Mouse (Mus musculus): ENCODE data around the gene Sertad2. TPM values are rescaled to one million over a fixed set of nuclear protein-coding genes. Genes with fewer than 3 reads are reported as not detected.

Gene Sertad2
- total and polyA plus RNA-seq, 3 experiments: 5.9 to 13.1 (median 6.0) TPM

DNA sequence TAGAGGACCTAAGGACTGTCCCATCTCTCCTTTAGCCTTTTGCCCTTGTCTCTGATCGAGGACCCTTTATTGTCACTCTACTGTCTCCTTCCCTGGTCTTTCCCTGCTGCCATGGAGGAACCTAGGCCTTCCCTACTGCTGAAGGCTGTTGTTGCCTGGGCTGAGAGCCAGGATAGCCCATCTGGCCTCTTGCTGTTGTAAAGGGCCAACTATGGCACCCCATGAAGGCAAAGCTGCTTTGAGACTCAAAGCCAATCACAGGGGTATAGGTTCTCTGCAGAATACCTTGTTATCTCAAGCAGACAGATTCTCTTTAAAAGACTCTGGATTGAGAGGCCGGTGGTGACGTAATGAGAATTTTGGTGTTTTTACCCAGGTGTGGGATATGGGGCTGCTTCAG lies 15.2 kb upstream of the Sertad2 start:
- Histone ChIP-seq H3K27ac (ENCODE audit: insufficient read depth, low read depth) (no peak overlapping the region), H3K36me3 (replicated peaks in 1 of 2; ENCODE audit: control insufficient read depth in 1 of 2, insufficient read depth in 1 of 2, low read length in 1 of 2) (no peaks in the 10 kb centered on the region), H3K27me3 (replicated peaks) (no peaks in the 10 kb centered on the region), H3K4me2 (ENCODE audit: insufficient read depth, low read depth, poor library complexity, severe bottlenecking) (no peak overlapping the region), H3K4me3 (replicated peaks in 1 of 3; ENCODE audit: low read depth in 2 of 3, low read length in 2 of 3, poor library complexity in 1 of 3) (no peak overlapping the region), H3K9me3 (replicated peaks; ENCODE audit: low read length) (no peaks in the 10 kb centered on the region), H3K79me2 (replicated peaks; ENCODE audit: control insufficient read depth, extremely low read depth, insufficient read depth, poor library complexity, severe bottlenecking) (no peaks in the 10 kb centered on the region), H3K4me1 (ENCODE audit: control insufficient read depth in 1 of 2, insufficient read depth in 2 of 2) (peaks cover 0 to 17% of the 10 kb centered on the region in 2 experiments; a peak in 2 of 4 replicates), H3K9ac (ENCODE audit: insufficient read depth, low read depth) (no peak overlapping the region)
- no peak for DNase-seq (ENCODE audit: extremely low read depth)
- in situ Hi-C loops (cut with MboI; ENCODE audit: low pct_ligation_motif_present, low pct_unique_long_range_greater_than_20kb, low sequenced_read_pairs) (no loop called here), dilution Hi-C loops (cut with MboI; ENCODE audit: extremely low pct_ligation_motif_present, extremely low pct_unique_long_range_greater_than_20kb, low sequenced_read_pairs) (no loop called here)
- no peak for TF ChIP-seq RAD21 (IDR thresholded peaks at IDR 0.05; ENCODE audit: low read depth, low read length)
- TF ChIP-seq MAZ (IDR thresholded peaks at IDR 0.05; ENCODE audit: low read depth, low read length): no peak
- no peak for TF ChIP-seq ZKSCAN1 (IDR thresholded peaks at IDR 0.05; ENCODE audit: borderline replicate concordance, low read depth, low read length)

DNA sequence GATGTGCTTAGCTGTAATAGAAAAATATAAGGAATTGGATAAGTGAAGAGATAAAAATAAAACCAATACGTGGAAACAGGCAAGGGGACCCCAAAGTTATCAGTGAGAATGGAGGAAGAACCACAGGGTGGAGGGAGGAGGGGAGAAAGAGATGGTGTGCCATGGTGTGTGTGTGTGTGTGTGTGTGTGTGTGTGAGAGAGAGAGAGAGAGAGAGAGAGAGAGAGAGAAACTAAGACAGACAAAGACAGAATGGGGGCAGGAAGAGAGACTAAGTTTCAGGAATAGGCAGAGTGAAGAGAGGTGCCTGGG lies 11.4 kb upstream of the Sertad2 start:
- Histone ChIP-seq H3K4me2 (ENCODE audit: insufficient read depth, low read depth, poor library complexity, severe bottlenecking) (peak overlapping the region; percentile 97), H3K4me1 (ENCODE audit: control insufficient read depth in 1 of 2, insufficient read depth in 2 of 2) (peaks cover 0 to 17% of the 10 kb centered on the region in 2 experiments; a peak in 2 of 4 replicates), H3K4me3 (replicated peaks in 1 of 3; ENCODE audit: low read depth in 2 of 3, low read length in 2 of 3, poor library complexity in 1 of 3) (peak overlapping the region; percentile 33 to 57 (median 53)), H3K79me2 (replicated peaks; ENCODE audit: control insufficient read depth, extremely low read depth, insufficient read depth, poor library complexity, severe bottlenecking) (no peaks in the 10 kb centered on the region), H3K36me3 (replicated peaks in 1 of 2; ENCODE audit: control insufficient read depth in 1 of 2, insufficient read depth in 1 of 2, low read length in 1 of 2) (no peaks in the 10 kb centered on the region), H3K9ac (ENCODE audit: insufficient read depth, low read depth) (peak overlapping the region; percentile 71), H3K27ac (ENCODE audit: insufficient read depth, low read depth) (no peak overlapping the region), H3K9me3 (replicated peaks; ENCODE audit: low read length) (no peaks in the 10 kb centered on the region), H3K27me3 (replicated peaks) (no peaks in the 10 kb centered on the region)
- DNase-seq (ENCODE audit: extremely low read depth): no peak
- dilution Hi-C loops (cut with MboI; ENCODE audit: extremely low pct_ligation_motif_present, extremely low pct_unique_long_range_greater_than_20kb, low sequenced_read_pairs): no loop called here
- in situ Hi-C loops (cut with MboI; ENCODE audit: low pct_ligation_motif_present, low pct_unique_long_range_greater_than_20kb, low sequenced_read_pairs): no loop called here
- TF ChIP-seq CHD2 (IDR thresholded peaks at IDR 0.05; ENCODE audit: low read length) (peak; percentile 28; the same call in 1 of the 2 replicates), ELF1 (IDR thresholded peaks at IDR 0.05; ENCODE audit: low read depth, low read length) (no peak)

DNA sequence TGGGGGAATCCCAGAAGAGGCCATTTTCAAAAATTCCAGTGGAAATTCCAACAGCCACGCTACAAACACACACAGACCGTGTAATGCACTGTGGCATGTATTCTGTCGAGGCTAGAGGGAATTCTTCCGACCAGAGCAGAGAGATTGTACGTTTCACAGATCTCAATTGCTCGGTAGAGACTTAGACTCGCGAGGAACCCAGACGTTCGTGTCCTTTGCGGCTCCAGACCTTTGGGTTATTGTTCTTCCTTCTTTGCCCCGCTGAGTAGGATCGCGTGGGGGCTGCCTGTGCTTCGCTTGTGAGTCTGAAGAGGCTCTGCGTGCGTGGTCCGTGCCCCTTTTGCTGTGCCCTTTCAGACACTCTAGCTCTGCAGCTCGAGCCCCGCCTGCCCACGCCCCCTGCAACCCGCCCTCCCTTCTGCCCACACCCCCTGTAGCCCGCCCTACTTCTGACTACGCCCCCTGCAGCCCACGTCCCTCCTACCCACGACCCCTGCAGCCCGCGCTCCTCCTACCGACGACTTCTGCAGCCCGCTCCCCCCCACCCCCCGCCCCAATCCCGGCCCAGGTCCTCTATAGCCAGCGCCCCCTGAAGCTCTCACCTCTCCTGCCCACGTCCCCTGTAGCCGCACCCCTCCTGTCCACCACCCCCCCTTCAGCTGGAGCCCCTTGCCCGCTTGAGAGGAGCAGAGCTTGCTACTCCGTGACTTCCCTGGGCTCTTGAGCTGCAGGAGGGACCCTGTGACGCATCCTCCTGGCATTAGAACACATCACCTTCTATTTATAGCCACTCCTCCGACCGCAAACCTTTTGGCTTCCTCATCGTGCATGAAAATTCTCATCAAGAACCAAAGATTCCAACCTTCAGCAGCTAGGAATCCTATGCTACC lies 10.8 kb upstream of the Sertad2 start:
- Histone ChIP-seq H3K79me2 (replicated peaks; ENCODE audit: control insufficient read depth, extremely low read depth, insufficient read depth, poor library complexity, severe bottlenecking) (no peaks in the 10 kb centered on the region), H3K27me3 (replicated peaks) (no peaks in the 10 kb centered on the region), H3K4me1 (ENCODE audit: control insufficient read depth in 1 of 2, insufficient read depth in 2 of 2) (peaks cover 0 to 17% of the 10 kb centered on the region in 2 experiments; a peak in 2 of 4 replicates), H3K27ac (ENCODE audit: insufficient read depth, low read depth) (no peak overlapping the region), H3K4me3 (replicated peaks in 1 of 3; ENCODE audit: low read depth in 2 of 3, low read length in 2 of 3, poor library complexity in 1 of 3) (peak overlapping the region; percentile 33 to 57 (median 53)), H3K36me3 (replicated peaks in 1 of 2; ENCODE audit: control insufficient read depth in 1 of 2, insufficient read depth in 1 of 2, low read length in 1 of 2) (no peaks in the 10 kb centered on the region), H3K9me3 (replicated peaks; ENCODE audit: low read length) (no peaks in the 10 kb centered on the region), H3K9ac (ENCODE audit: insufficient read depth, low read depth) (peak overlapping the region; percentile 71), H3K4me2 (ENCODE audit: insufficient read depth, low read depth, poor library complexity, severe bottlenecking) (peak overlapping the region; percentile 97)
- in situ Hi-C loops (cut with MboI; ENCODE audit: low pct_ligation_motif_present, low pct_unique_long_range_greater_than_20kb, low sequenced_read_pairs) (no loop called here), dilution Hi-C loops (cut with MboI; ENCODE audit: extremely low pct_ligation_motif_present, extremely low pct_unique_long_range_greater_than_20kb, low sequenced_read_pairs) (no loop called here)
- no peak for TF ChIP-seq MYC (IDR thresholded peaks at IDR 0.05; ENCODE audit: low read depth, low read length)
- no peak for TF ChIP-seq E2F4 (IDR thresholded peaks at IDR 0.05; ENCODE audit: insufficient replicate concordance, low read depth, low read length)
- no peak for TF ChIP-seq POLR2A (IDR thresholded peaks at IDR 0.05; ENCODE audit: low read depth, low read length)
- TF ChIP-seq ETS1 (conservative IDR thresholded peaks at IDR 0.05; ENCODE audit: low read depth, low read length): no peak
- TF ChIP-seq RCOR1 (conservative IDR thresholded peaks at IDR 0.05; ENCODE audit: low read depth, low read length): no peak
- TF ChIP-seq POLR2AphosphoS2 (IDR thresholded peaks at IDR 0.05; ENCODE audit: low read depth, low read length): no peak
- no peak for TF ChIP-seq KAT2A (IDR thresholded peaks at IDR 0.05; ENCODE audit: insufficient replicate concordance, low read length)
- TF ChIP-seq JUND (conservative IDR thresholded peaks at IDR 0.05; ENCODE audit: low read depth, low read length): no peak
- no peak for TF ChIP-seq RAD21 (IDR thresholded peaks at IDR 0.05; ENCODE audit: low read depth, low read length)
- peak; percentile 82 for TF ChIP-seq MEF2A (IDR thresholded peaks at IDR 0.05; ENCODE audit: borderline replicate concordance, low read depth, low read length)
- TF ChIP-seq ZMIZ1 (IDR thresholded peaks at IDR 0.05; ENCODE audit: low read depth, low read length): no peak
- TF ChIP-seq NELFE (IDR thresholded peaks at IDR 0.05; ENCODE audit: low read depth, low read length): 0 out of 2 replicates have a peak, but pooled peaks have one; percentile 15
- no peak for DNase-seq (ENCODE audit: extremely low read depth)
